Mouse (Mus musculus): ENCODE measurements at regions not wholly inside any gene's neighbourhood (a gene's known extent, or its start where the extent isn't known, plus 50 kb on each side); places are given as distances from the start of the nearest gene placed in this dataset.

DNA sequence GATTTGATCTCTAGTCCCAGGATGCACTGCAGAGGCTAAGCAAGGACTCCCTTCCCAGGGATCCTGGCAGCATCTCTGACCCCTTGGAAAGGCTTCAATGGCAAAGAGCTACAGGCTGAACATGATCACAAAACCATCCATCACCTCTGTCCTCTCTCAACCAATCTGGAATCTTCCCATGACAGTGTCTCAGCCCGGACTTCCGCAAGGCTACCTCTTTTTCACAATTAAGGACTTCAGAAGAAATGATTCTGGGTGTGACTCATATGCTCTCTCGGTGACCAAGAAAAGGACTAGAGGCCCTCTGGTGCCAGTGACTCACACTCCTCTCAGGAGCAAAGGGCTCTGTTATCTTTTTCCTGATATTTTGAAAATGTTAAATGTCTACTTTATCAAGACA is 173.6 kb upstream of the Irf2bp2 start:
- TF ChIP-seq CTCF (conservative IDR thresholded peaks at IDR 0.05; ENCODE audit: low read length) (no peak), POU5F1 (IDR thresholded peaks at IDR 0.05; ENCODE audit: borderline replicate concordance, low read length) (no peak)

All from E14TG2a.4 (cell line).